Mouse (Mus musculus) kidney, postnatal 0 days (tissue): Measurements from ENCODE around the gene Wipf2. TPM values are rescaled to one million over a fixed set of nuclear protein-coding genes. Genes with fewer than 3 reads are reported as not detected.
A peak's percentile ranks its signal among the peaks of the same experiment; 100 is the strongest.

Source experiments
- ATAC-seq: fragments of 200-750 bp; cut with Nextera tagmentation; replicated peaks from 2 replicates; pipeline ENCODE4 v1.8.0; 2017; ENCODE audit warnings: low read depth, moderate number of reproducible peaks, moderate TSS enrichment, moderate library complexity; ENCODE audit not compliant: low FRiP score
- DNase-seq: peaks from one replicate; pipeline ENCODE4 v3.0.0-alpha.2; 2016; ENCODE audit warnings: low spot score
- H3K27ac ChIP-seq: fragments of 300-500 bp; sonication (generic); 2 replicates; pipeline ENCODE4 v1.5.1; 2014; ENCODE audit warnings: mild to moderate bottlenecking
- H3K27me3 ChIP-seq: fragments of 300-500 bp; sonication (generic); 2 replicates; pipeline ENCODE4 v1.6.1; 2014; ENCODE audit warnings: low read length, mixed read lengths; ENCODE audit not compliant: insufficient read depth
- H3K36me3 ChIP-seq: fragments of 300-500 bp; sonication (generic); 2 replicates; pipeline ENCODE4 v1.6.1; 2014; ENCODE audit warnings: low read length, mixed read lengths; ENCODE audit not compliant: insufficient read depth
- H3K4me1 ChIP-seq: fragments of 300-500 bp; sonication (generic); replicated peaks from 2 replicates; pipeline ENCODE4 v1.6.1; 2014; ENCODE audit warnings: antibody characterized with exemption, low read length, mixed read lengths; ENCODE audit not compliant: insufficient read depth
- H3K4me2 ChIP-seq: fragments of 300-500 bp; sonication (generic); 2 replicates; pipeline ENCODE4 v1.6.1; 2014; ENCODE audit warnings: mild to moderate bottlenecking, low read length, moderate library complexity, mixed read lengths
- H3K4me3 ChIP-seq: fragments of 300-500 bp; sonication (generic); replicated peaks from 2 replicates; pipeline ENCODE4 v1.5.1; 2014; ENCODE audit warnings: low read depth, low read length
- H3K9ac ChIP-seq: fragments of 300-500 bp; sonication (generic); 2 replicates; pipeline ENCODE4 v1.6.1; 2014; ENCODE audit warnings: low read depth, low read length
- H3K9me3 ChIP-seq: fragments of 300-500 bp; sonication (generic); replicated peaks from 2 replicates; pipeline ENCODE4 v1.6.1; 2016; ENCODE audit warnings: low read length, inconsistent platforms, mixed read lengths
- CTCF ChIP-seq: IDR thresholded peaks from 2 replicates; pipeline ENCODE4 v1.5.1; 2016; ENCODE audit warnings: antibody characterized with exemption, low read depth, mild to moderate bottlenecking, moderate library complexity
- WGBS: fragments of 180-500 bp; shearing (Covaris S2); extraction: QIAGEN DNeasy Blood & Tissue Kit; methylation state at CpG from one replicate; pipeline ENCODE4 v1.1.7; 2014; 5-methylcytosine and 5-hydroxymethylcytosine counted together
- polyA plus RNA-seq: library from polyadenylated mRNA; unstranded; fragments of >200 nt; fragmentation: Nextera tagmentation; extraction: Ambion mirVana; gene quantifications from 2 replicates; pipeline ENCODE4 v1.2.1, GENCODE M21; 2015

Gene Wipf2
- polyA plus RNA-seq, 1 experiment from 2014 or later: 3.4 TPM

DNA sequence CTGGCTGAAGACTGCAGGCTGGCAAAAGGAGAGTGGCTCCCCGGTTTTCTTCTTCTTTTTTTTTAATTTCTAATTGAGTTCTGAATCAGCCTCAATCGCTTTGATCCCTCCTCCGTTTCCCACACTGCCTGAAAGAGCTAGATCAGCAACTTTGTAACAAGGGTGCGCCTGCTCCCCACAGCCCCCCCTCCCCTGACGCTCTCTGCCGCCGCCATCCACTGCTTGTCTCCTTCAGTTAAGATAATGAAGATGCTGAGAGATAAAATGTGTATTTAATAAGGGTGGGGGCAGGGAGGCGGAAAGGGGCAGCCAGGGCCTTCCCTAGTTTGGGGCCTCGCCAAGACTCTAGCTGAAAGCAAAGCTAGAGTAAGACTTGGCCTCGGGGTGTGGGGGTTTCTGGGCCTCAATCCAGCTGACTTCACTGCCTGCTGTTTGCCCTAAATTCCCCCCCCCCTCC is 61.9 kb downstream of the Wipf2 start:
- no peak overlapping the region for H3K4me3 ChIP-seq
- no peaks in the 10 kb centered on the region for H3K9me3 ChIP-seq
- 13% methylated on average over 10 of the region's 10 CpGs for WGBS
- H3K4me2 ChIP-seq: no peak overlapping the region
- ATAC-seq: no peak
- no peak for TF ChIP-seq CTCF
- H3K4me1 ChIP-seq: peaks cover 53% of the 10 kb centered on the region
- no peaks in the 10 kb centered on the region for H3K27me3 ChIP-seq
- H3K9ac ChIP-seq: no peak overlapping the region
- no peak for DNase-seq
- H3K27ac ChIP-seq: peak overlapping the region; percentile 86
- no peaks in the 10 kb centered on the region for H3K36me3 ChIP-seq

DNA sequence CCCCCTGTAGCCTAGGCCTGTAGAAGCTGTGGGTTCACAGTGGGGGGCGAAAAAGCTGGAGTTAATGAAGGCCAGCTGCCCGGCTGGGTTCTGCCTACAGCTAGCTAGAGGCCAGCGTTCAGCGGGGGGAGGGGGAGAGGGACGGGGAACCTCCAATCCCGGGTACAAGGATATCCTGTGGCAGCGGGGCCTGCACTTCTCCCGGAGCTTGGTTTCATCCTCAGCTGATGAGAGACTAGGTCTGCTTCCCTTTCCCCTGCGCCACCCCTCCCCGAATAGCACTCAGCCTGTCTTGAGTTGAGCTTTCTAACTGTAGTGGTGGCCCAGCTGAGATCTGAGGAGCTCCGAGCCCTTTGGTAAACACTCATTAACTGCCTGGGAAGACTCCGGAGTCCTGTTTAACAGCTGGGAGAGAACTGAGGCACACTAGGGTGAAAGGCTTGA is 62.5 kb downstream of the Wipf2 start:
- ATAC-seq: no peak

DNA sequence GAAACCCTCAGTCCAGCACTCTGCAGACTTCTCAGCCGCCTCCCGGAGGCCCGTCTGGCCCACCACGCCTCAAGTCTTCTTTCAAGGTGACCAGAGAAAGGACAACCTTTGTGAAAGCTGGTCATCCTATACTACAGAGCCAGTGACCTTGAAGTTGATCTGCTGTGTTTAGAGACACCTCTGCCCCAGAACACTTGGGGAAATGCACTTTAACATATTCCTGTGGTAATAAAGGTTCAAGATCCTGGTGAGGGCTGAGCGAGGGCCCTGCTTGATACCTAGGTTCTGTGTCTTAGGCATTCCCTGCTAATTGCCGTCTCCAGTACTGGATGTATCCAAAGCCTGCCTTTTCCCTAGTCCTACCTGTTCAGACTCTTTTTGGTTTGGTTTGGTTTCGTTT is 63.1 kb downstream of the Wipf2 start:
- TF ChIP-seq CTCF: no peak
- H3K4me1 ChIP-seq: peaks cover 65% of the 10 kb centered on the region
- H3K9ac ChIP-seq: no peak overlapping the region
- 69% methylated on average over 7 of the region's 7 CpGs for WGBS
- no peak for DNase-seq
- H3K4me2 ChIP-seq: peak overlapping the region; percentile 10; the same call in 1 of the 2 replicates
- no peaks in the 10 kb centered on the region for H3K9me3 ChIP-seq
- no peaks in the 10 kb centered on the region for H3K36me3 ChIP-seq
- no peak for ATAC-seq
- no peak overlapping the region for H3K4me3 ChIP-seq
- H3K27me3 ChIP-seq: no peaks in the 10 kb centered on the region
- peak overlapping the region; percentile 86 for H3K27ac ChIP-seq

More for the DNA sequence above, 62.5 kb downstream of the Wipf2 start:
- H3K36me3 ChIP-seq: no peaks in the 10 kb centered on the region
- DNase-seq: peak; percentile 70
- H3K9me3 ChIP-seq: no peaks in the 10 kb centered on the region
- peaks cover 59% of the 10 kb centered on the region for H3K4me1 ChIP-seq
- H3K4me2 ChIP-seq: peak overlapping the region; percentile 10; the same call in 1 of the 2 replicates
- no peak for TF ChIP-seq CTCF
- H3K27me3 ChIP-seq: no peaks in the 10 kb centered on the region
- peak overlapping the region; percentile 86 for H3K27ac ChIP-seq
- no peak overlapping the region for H3K9ac ChIP-seq
- 9% methylated on average over 12 of the region's 12 CpGs for WGBS
- H3K4me3 ChIP-seq: no peak overlapping the region

DNA sequence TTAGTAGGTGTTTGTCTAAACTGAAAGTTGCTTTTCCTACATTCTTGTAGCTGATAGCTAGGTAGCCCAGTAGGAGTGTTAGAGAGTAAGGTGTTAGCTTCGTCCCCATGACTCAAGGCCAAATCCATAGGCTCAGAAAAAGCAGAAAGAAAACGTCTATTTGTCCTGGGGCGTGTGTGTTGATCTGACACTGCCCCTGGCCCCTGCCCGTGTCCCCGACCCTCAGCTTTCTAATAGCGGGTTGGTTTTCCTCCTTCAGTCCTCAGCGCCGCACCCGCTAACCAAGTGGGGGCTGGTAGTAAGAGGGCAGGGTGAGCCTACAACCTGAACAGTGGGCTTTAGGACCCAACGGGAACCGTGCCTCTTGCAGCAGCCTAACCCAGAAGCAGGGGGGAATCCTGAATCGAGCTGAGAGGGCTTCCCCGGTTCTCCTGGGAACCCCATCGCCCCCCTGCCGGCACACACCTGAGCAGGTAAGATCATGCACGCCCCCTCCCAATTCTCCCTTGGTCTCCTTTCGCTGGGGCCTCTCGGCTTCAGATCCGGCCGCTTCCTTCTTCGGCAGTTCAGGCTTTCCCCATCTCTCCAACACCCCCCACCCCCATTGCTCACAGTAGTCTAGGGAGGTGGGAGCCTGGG is 64.1 kb downstream of the Wipf2 start, which contains the start of gene Rara:
Gene Rara, plus strand, starts transcription at position 381 of the 639 bp plus-strand sequence.
- H3K4me3 ChIP-seq: peak within 1 kb of the TSS; percentile 57
- peaks cover 73% of the 10 kb centered on the region for H3K4me1 ChIP-seq
- H3K27ac ChIP-seq: peak within 1 kb of the TSS; percentile 86
- no peaks in the 10 kb centered on the region for H3K9me3 ChIP-seq
- TF ChIP-seq CTCF: no peak
- peak within 1 kb of the TSS; percentile 67 for H3K9ac ChIP-seq
- no peaks in the 10 kb centered on the region for H3K36me3 ChIP-seq
- peak within 1 kb of the TSS; percentile 84 for H3K4me2 ChIP-seq
- ATAC-seq (no peak), DNase-seq (no peak)
- 12% methylated on average over 21 of the region's 21 CpGs for WGBS
- H3K27me3 ChIP-seq: no peaks in the 10 kb centered on the region

DNA sequence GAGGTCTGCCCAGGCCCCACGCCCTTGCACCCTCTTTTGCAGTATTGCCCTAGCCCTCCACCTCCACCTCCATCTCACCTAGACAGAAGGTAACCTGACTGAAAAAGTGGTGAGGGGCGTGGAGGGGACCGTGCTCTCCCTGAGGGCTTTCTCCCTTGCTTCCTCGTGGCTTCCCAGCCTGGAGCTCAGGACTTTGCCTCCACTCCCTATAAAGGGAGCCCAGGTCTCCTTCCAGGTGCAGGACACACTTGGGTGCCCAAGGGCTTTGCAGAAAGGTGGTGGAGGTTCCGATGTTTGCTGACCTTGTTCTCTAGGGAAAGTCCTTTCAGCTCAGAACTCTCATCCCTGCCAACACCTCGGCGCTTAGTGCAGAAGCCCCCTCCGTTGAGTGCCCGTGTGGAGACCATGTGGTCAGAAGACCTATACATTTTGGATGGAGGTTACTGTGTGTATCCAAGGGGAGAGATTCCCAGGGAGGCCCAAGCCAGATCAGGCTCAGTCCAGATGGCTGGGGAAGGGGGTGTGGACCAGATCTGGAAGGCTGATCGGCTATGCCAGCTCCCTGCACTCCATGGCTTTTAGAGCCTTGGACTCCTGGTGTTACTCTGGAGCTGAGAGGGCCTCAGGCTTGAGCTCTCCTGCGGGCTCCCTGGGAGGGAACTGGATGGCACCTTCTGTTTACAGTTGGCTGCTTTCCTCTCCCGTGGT is 64.9 kb downstream of the Wipf2 start:
- TF ChIP-seq CTCF: no peak
- no peak for DNase-seq
- Histone ChIP-seq H3K27me3 (no peaks in the 10 kb centered on the region), H3K36me3 (no peaks in the 10 kb centered on the region), H3K4me3 (peak overlapping the region; percentile 57), H3K9me3 (no peaks in the 10 kb centered on the region), H3K4me2 (peak overlapping the region; percentile 84), H3K9ac (peak overlapping the region; percentile 67), H3K4me1 (peaks cover 78% of the 10 kb centered on the region), H3K27ac (peak overlapping the region; percentile 71)
- ATAC-seq: peak; percentile 29; the same call in 1 of the 2 replicates
- 17% methylated on average over 12 of the region's 12 CpGs for WGBS

DNA sequence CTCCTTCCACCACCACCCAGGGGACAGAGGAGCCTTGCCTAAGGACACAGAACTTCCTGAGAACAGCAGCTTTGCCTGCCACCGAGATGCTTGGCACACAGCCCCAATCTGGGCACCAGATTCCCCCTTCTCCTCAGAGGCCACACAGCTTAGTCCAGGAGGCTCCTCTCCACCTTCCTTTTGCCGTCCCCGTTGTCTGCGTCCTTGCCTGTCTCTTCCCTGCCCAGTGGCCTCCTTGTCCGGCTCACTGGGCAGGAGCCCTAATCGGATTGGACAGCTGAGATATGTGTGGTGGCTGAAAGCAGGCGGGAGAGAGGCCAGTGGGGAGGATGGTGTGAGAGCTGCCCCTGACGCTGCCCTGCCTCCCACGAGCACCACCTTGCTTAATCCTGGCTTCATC is 66.1 kb downstream of the Wipf2 start:
- peaks cover 72% of the 10 kb centered on the region for H3K4me1 ChIP-seq
- peak overlapping the region; percentile 84 for H3K4me2 ChIP-seq
- no peaks in the 10 kb centered on the region for H3K9me3 ChIP-seq
- WGBS: 6% methylated on average over 9 of the region's 9 CpGs
- peak overlapping the region; percentile 71 for H3K27ac ChIP-seq
- H3K36me3 ChIP-seq: no peaks in the 10 kb centered on the region
- H3K9ac ChIP-seq: peak overlapping the region; percentile 40; the same call in 1 of the 2 replicates
- no peak for ATAC-seq
- no peak overlapping the region; the same call in 1 of the 2 replicates for H3K4me3 ChIP-seq
- peak; percentile 62 for DNase-seq
- TF ChIP-seq CTCF: no peak
- H3K27me3 ChIP-seq: no peaks in the 10 kb centered on the region
